Mouse (Mus musculus): ENCODE results near the gene Nacad.

Gene Nacad

DNA sequence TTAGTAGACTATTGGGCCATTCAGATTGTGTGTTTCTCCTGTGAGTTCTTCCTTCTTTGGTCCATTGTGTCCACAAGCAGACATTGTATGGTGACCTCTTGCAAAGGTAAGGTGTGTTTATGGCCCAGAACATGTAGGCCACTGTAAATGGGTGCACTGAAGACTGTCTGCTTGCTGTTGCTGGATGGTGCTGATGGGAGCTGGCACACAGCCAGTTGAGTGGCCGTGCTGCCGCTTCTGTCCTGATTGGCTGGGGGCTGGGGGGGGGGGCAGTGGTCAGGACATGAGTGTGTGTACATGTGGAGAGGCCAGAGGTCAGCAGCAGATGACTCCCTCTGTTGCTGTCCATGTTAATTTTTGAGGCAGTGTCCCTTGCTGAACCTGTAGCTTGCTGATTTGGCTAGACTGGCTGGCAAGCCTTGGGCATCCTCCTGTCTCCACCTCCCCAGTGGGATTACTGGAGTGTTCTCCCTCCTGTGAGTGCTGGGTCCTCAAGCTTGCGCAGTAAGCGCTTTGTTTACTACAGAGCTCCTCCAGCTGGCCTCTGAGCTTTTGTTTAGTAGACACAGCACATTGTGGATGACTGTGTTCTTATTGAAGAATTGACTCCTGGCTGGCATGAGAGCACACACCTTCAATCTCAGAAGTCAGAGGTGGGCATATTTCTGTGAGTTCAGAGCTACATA lies 25.6 kb downstream of the Nacad start:
- DNase-seq (ENCODE audit: low spot score) = no peak

DNA sequence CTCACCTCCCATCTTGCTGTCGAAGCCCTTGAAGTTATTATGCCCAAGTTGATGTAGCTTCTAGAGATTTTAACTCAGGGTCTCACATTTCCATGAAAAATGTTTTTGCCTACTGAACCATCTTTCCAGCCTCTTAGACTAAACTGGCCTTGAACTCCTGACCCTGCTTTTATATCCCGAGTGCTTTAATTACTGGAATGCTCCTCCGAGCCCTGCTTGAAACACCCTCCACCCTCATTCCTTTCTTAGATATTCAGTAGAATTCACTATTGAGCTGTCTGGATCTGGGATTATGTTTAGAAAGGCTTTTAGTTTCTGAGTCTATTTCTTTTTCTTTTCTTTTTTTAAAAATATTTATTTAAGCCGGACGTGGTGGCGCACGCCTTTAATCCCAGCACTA lies 26.5 kb downstream of the Nacad start:
- no peak for DNase-seq (ENCODE audit: low spot score)

DNA sequence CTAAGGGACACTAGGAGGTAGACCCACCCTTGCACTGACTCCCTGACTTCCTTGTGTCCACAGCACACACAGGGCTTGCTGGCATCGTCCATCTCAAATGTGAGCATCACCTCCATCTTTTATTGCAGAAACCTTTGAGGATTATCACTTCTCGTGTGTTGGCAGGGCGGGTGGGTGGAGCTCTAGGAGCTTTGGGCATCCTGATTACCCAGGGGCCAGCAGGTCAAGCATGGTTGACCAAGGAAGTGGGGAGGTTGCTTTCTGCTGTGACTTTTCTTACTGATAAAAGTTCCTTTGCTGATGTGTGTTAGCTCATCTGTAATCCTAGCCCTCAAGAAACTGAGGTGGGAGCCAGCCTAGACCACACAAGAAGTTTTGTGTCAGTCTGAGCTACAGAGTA lies 29.7 kb downstream of the Nacad start:
- no peak for DNase-seq (ENCODE audit: low spot score)

DNA sequence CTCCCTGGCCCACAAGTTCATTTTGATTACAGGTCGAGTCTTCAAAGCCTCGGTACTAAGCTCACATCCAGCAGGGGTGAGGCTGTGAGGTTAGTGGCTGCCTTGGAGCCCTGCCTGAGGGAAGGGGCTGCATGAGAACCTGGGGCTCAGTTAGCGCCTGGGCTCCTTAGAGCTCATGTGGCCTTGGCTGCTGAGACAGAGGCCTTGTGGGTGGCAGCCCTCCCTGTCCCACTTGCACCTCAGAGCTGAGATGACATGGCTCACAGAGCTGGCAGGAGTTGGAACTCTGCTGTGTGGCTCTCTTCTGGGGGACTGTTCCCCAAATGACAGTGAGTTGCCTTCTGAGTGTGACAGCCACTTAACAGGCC lies 36.5 kb downstream of the Nacad start:
- DNase-seq (ENCODE audit: low spot score) = no peak

DNA sequence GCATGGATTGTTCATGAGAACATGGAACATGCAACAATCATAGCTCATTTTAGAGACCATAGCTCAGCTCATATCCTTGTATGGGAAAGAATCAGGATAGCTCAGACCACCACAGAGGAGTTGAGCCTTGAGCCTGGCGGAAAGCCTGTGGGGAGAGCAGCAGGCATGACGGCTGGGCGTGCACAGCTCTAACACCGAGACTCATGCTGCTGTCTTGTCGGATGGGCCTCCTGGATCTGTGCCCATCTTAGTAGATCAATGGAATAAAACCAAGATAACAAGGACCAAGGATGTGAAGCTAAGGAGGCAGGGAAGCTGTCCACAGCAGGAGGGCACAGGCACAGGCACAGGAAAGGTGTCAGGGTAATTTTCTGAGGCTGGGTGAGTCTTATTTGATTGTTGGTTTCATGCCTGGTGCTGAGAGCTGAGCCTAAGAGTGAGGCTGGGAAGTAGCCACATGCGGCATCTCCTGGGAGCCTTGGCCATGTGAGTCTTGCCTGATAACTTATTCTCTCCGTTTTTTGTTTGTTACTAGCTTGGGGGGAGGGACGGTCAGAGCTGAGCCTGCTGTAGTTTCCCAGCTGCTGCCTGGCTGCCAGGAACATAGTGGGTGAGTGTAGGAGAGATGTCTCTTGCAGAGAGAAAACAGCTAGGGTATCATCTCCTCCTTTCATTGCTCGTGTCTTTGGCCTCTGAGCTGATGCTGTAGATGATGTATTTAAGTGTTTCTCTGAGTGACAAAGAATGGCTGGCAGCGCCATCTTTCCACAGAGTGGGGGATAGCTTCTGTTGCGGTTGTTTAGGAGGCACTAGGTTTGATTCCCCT lies 37.1 kb downstream of the Nacad start:
- no peak for DNase-seq (ENCODE audit: low spot score)

DNA sequence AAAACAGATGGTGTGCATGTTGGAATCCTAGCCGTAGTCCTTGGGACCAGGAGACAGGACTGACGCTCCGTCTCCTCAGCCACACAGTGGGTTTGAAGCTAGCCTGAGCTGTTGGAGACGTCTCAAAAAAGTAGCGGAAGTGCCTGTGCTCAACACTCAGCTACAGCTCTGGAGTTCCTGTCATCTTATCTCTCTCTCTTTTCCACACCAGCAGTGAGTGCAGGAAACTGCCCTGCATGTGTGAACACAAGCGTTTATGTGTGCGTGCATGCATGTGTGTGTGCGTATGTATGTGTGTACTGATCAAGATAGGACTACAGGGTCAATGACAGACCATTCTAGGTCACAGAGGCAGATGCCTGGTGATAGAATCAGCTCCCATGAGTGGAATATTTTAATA lies 37.9 kb downstream of the Nacad start:
- DNase-seq (ENCODE audit: low spot score) = no peak

DNA sequence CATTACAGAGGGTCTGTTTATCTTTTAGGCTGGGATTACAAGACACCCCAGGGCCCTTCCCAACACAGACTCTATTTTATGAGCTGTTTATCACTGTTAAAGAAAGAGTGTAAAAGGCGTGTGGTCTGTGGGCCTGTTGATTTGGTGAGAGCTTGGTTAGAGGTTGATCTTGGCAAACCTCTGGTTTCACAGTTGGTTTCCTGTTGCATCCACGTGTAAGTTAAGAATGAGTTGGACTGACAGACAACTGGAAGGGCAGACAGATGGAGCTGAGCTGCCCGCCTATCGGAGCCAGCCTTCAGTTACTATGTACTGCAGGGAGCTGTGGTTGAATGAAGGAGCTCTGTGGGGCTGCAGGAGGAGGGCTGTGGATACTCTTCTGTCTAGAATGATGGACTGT lies 39.4 kb downstream of the Nacad start:
- no peak for DNase-seq (ENCODE audit: low spot score)

DNA sequence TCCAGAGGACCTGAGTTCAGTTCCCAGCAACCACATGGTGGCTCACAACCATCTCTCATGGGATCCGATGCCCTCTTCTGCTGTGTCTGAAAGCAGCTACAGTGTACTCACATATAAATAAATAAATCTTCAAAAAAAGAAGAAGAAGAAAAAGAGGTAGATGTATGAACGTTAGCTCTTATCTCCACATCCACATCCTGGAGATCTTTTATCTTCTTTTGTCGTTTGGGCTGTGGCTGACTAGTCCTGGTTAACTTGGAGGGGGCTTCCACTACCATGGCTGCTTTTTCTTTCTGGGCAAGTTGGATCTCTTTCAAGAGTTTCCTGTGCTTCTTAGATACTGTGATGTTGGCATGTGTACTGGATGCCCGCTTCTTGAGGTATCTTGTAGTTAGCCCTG lies 42.7 kb downstream of the Nacad start:
- no peak for DNase-seq (ENCODE audit: low spot score)

DNA sequence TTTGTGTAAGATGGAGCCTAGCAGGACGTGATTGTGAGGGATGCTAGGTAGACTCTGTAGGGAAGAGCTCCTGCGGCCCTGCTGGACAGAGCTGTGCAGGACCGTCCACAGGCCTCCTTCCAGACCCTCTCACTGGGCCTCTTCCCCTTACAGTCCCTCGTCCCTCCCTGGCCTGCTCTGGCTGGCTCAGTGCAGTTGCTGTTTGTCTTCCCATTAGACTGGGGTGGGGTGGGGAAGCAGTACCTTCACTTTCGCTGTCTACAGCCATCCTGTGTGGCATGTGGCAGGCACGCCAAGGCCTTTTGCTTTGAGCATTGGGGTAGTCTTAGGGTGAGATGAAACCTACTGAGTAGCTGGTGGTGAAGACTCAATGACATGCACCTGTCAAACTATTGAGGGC lies 43.5 kb downstream of the Nacad start:
- no peak for DNase-seq (ENCODE audit: low spot score)

DNA sequence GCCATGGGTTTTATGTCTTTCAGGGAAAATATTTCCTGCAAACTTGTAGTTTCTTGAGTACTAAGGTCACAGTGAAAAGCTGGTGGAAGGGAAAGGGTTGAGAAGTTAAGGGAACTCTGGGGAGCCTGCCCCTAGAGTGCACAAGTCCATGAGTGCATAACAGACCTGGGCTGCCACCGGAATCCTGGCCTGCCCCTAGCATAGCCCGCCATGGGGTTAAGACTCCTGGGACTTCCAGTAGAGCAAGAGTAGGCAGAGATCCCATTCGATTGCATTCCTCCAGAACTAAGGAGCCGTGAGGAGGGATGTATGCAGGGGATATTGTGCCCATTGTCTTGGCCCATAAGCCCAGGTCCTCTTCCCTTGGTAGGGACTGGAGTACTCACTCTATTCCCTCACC lies 44.4 kb downstream of the Nacad start:
- no peak for DNase-seq (ENCODE audit: low spot score)

DNA sequence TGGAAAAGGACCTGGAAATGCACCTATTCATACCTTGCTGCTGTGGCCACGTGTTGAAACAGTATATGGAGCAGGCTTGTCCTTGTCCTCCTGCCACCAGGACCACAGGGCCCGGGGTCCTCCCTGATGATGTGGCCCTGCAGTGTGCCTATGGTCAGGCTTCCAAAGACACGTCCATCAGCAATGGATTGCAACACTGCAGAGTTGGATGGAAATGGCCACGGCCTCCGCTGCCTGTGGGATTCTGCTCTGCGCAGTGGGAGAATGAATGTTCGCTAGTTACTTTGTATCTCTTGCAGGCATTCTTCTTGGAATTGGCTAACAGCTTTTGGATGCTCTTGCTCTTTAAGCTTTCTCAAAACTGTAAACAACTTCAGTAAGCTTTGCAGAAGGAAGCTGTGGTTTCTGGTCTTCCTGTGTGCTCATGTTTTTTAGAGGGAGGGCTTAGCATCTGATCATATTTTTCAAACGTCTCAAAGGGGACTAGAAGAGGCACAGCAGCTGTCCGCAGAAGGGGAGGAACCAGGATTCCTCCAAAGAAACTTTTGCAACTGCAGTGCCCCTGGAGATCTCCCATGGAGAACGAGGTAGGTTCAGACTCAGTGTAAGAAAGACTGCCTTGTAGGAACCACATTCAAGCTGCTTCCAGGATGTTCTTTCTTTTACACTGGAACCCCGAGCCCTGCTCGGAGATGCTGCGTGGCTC lies 45.0 kb downstream of the Nacad start:
- DNase-seq (ENCODE audit: low spot score) = no peak

DNA sequence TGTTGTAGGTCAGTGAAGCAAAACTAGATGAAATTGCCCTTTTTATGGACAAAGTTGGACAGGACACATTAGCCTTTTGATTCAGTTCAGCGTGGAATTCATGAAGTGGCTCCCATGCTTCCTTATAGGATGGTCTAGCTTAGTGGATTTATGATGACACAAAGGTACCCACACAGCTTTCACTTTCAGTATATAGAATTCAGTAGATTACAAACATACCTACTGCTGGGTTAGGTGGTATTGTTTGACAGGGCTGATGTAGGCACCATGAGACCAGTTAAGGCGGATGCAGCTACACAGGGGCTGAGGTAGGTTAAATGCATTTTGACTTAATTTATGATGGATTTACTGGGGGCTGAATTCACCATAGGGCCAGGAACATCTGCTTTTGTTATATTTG lies 45.9 kb downstream of the Nacad start:
- DNase-seq (ENCODE audit: low spot score) = no peak

DNA sequence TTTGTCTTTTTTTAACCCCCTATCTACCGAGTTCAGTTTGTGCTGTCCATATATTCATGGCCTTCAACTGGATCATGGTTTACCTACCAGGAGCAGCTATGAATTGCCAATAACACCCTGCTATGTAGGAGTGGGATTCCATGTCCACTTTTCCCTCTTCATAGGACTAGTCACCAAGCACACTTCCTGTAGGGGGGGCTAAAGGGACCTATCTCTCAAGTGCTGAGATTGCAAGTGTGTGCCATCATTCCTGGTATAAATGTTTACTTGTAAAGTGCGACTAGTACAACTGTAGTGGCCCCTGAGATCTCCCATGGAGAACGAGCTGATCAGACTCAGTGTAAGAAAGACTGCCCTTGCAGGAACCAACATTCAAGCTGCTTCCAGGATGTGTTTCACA lies 47.6 kb downstream of the Nacad start:
- no peak for DNase-seq (ENCODE audit: low spot score)

DNA sequence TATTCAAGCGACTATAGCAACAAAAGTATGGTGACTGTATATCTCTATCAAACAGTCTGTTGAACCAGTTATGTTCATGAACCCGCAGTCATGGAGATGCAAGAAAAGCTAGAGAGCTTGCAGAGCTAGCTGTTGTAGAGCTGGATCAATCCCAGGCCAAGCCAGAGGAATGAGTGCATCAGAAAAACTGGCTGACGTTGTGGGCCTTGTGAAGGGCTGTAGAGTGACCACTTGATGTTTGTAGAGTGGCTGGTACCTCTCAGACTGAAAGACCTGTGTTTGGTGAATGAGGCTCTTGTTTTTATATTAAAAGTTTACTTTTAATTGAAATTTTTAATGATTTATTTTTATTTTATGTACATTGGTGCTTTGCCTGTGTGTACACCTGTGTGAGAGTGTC lies 55.7 kb downstream of the Nacad start:
- DNase-seq (ENCODE audit: low spot score) = no peak

DNA sequence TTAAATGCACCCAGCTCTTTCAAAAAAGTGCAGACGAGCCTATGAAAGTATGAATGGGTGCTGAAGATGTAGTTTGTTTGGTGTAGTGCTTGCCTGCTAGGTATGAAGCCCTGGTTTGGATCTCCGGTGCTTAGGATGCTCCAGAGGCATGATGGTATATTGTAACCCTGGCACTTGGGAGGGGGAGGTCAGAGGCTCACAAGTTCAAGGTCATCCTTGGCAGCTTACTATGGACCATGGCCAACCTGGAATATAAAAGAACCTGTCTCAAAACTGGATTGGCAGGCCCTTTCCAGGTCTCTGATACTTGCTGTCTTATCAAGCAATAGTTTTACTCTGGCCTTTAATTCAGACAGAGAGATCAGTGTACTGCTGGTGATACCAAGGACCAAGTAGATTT lies 56.1 kb downstream of the Nacad start:
- no peak for DNase-seq (ENCODE audit: low spot score)
